Mouse (Mus musculus): ENCODE data around the gene Prpf4. TPM values are rescaled to one million over a fixed set of nuclear protein-coding genes. Genes with fewer than 3 reads are reported as not detected.

Gene Prpf4
- total RNA-seq, 2 experiments from 2014 or later: 13.2 to 13.3 TPM

DNA sequence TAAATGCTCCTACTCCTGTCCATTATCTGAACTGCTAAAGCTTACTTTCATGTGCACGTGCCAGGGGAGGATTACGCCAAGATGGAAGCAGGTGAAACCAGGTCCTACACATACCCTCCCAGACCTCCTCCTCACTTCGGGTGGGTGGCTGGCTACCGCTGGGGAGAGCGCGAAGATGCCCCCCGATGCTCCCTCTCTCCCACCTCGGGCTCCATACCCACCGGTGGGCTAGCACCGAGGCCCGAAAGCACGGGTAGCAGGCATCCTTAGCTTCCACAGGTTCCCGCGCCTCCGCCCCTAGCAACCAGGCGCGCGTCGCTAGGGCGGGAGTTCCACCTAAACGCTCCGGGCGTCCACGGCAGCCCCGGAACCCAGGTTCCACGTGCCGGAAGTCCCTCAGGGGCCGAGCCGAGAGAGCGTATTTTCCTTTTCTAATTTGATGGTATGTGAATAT is 62.0 kb downstream of the Prpf4 start, which contains the start of gene Wdr31:
Wdr31 (minus strand) TSS at position 299 of the 454 bp plus-strand sequence.
- peak; percentile 67 to 90 for DNase-seq (ENCODE audit: low spot score in 2 of 2)
- peak within 1 kb of the TSS; percentile 73 for H3K4me3 ChIP-seq
- TF ChIP-seq CTCF (conservative IDR thresholded peaks at IDR 0.05): no peak
- peak within 1 kb of the TSS; percentile 78 for H3K27ac ChIP-seq

DNA sequence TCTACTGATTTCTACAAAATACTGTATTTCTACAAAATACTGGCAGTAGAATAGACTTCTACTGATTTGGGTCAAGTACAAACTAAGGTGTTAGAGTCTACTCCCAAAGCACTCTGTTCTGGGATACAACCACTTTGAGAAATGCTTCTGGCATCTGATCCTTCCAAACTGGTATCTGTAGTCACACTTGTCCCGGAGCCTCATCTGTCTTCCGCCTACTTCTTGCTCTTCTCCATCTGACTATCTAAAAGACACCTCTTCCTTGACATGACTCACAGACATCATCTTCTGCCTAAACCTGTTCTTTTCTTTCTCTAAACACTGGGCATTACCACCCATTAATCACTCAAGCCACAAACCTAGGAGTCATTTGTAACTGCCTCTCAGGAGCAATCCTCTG is 63.5 kb downstream of the Prpf4 start:
- no peak overlapping the region for H3K27ac ChIP-seq
- no peak for TF ChIP-seq CTCF (conservative IDR thresholded peaks at IDR 0.05)
- no peak for DNase-seq (ENCODE audit: low spot score in 2 of 2)
- H3K4me3 ChIP-seq: no peak overlapping the region

DNA sequence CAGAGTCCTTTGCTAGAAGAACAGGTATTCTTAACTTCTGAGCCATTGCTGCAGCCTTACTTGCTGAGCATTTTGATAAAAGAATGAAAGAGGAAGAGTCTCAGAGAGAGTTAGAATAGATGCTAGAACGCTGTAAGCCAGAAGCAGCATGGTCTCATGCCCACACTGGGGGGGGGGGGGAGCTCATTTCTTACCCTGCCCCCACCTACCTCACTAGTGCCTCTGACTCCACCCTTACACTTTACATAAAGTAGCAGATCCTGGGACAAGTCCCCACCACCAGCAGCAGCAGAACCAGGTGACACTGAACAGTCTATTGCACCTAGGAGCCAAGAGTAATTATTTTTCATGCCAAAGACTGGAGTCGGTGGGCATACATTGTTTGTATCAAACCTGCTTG is 66.5 kb downstream of the Prpf4 start:
- Histone ChIP-seq H3K27ac (no peak overlapping the region), H3K4me3 (no peak overlapping the region)
- no peak for TF ChIP-seq CTCF (conservative IDR thresholded peaks at IDR 0.05)
- no peak for DNase-seq (ENCODE audit: low spot score in 2 of 2)

DNA sequence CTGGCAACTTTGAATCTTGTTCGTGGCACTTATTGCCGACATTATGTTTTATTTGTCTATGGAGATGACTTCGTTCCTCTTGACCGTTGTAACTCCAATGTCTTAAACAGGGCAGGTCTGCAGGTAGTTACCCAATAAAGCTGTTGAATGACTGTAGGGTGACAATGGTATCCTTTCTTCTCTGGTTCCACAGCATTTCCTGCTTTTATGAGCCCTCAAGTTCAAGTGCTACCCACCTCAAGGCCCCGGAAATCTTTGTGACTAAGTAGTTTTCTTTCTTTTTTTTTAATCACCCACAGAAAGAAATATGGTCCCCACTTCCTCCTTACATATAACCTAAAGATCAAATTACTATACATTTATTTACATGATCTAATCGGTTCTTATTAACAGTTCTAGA is 67.2 kb downstream of the Prpf4 start:
- TF ChIP-seq CTCF (conservative IDR thresholded peaks at IDR 0.05): no peak
- Histone ChIP-seq H3K27ac (no peak overlapping the region), H3K4me3 (no peak overlapping the region)
- no peak for DNase-seq (ENCODE audit: low spot score in 2 of 2)

Other genes starting within 250 kb of the Prpf4 start
- 10 to 100 TPM; 26.0 to 26.3 TPM for gene Zfp37, start 177.8 kb upstream of the Prpf4 start, total RNA-seq (2021)
- gene Slc31a2, start 146.2 kb upstream of the Prpf4 start, total RNA-seq (2021): 10 to 100 TPM in 1 of 2 experiments, 1 to 10 TPM in 1; 9.5 to 10.2 TPM
- 10 to 100 TPM; 41.1 to 43.4 TPM for gene Fkbp15, start 48.2 kb upstream of the Prpf4 start, total RNA-seq (2021)
- 10 to 100 TPM; 11.7 to 11.9 TPM for gene Slc31a1, start 48.1 kb upstream of the Prpf4 start, total RNA-seq (2021)
- 10 to 100 TPM; 49.0 to 51.3 TPM for gene Cdc26, start 155 bp upstream of the Prpf4 start, total RNA-seq (2021)
- not detected for gene Rnf183, start 26.5 kb downstream of the Prpf4 start, total RNA-seq (2021)
- 1 to 10 TPM; 7.3 to 8.3 TPM for gene Wdr31, start 62.1 kb downstream of the Prpf4 start, total RNA-seq (2021)
- under 1 TPM; 0.64 to 0.69 TPM for gene Bspry, start 71.3 kb downstream of the Prpf4 start, total RNA-seq (2021)
- 10 to 100 TPM in 1 of 2 experiments, 1 to 10 TPM in 1; 7.9 to 11.1 TPM for gene Hdhd3, start 94.7 kb downstream of the Prpf4 start, total RNA-seq (2021)
- 10 to 100 TPM; 24.6 to 31.5 TPM for gene Alad, start 111.1 kb downstream of the Prpf4 start, total RNA-seq (2021)
- gene Pole3, start 116.3 kb downstream of the Prpf4 start, total RNA-seq (2021): 10 to 100 TPM; 28.0 to 28.5 TPM
- under 1 TPM in 1 of 2 experiments, not detected in 1; 0.44 TPM for gene 4933430I17Rik, start 116.6 kb downstream of the Prpf4 start, total RNA-seq (2021)
- 10 to 100 TPM; 18.9 to 21.6 TPM for gene Rgs3, start 151.1 kb downstream of the Prpf4 start, total RNA-seq (2021)